Mouse (Mus musculus) spleen, adult 12 weeks (tissue): ENCODE results near the gene Chil1.

Experiments used
- DNase-seq: peaks from one replicate; pipeline ENCODE4 v3.0.0; 2022; ENCODE audit warnings: low spot score

Gene Chil1

GRCm38 (mm10) chr1:134205296-134206018 is 23.5 kb downstream of the Chil1 start:
- no peak for DNase-seq

- DNase-seq = no peak
Observed at GRCm38 (mm10) chr1:134206085-134206484, 24.1 kb downstream of the Chil1 start.

- DNase-seq = no peak
Observed at GRCm38 (mm10) chr1:134210179-134210755, 28.3 kb downstream of the Chil1 start.

GRCm38 (mm10) chr1:134211043-134211442 is 29.1 kb downstream of the Chil1 start:
- no peak for DNase-seq

GRCm38 (mm10) chr1:134211631-134212030 is 29.7 kb downstream of the Chil1 start:
- DNase-seq = no peak

- DNase-seq = no peak
Observed at GRCm38 (mm10) chr1:134212351-134212750, 30.4 kb downstream of the Chil1 start.

GRCm38 (mm10) chr1:134213405-134213804 is 31.4 kb downstream of the Chil1 start:
- DNase-seq = no peak

GRCm38 (mm10) chr1:134215059-134215458 is 33.1 kb downstream of the Chil1 start:
- DNase-seq = no peak

- DNase-seq = no peak
Observed at GRCm38 (mm10) chr1:134215751-134216628, 34.0 kb downstream of the Chil1 start.

- DNase-seq = no peak
Observed at GRCm38 (mm10) chr1:134216629-134216971, 34.6 kb downstream of the Chil1 start.

- no peak for DNase-seq
Observed at GRCm38 (mm10) chr1:134217028-134217481, 35.1 kb downstream of the Chil1 start.

GRCm38 (mm10) chr1:134217942-134218341 is 36.0 kb downstream of the Chil1 start:
- no peak for DNase-seq

- no peak for DNase-seq
Observed at GRCm38 (mm10) chr1:134219608-134220007, 37.6 kb downstream of the Chil1 start.

- DNase-seq = no peak
Observed at GRCm38 (mm10) chr1:134221172-134221571, 39.2 kb downstream of the Chil1 start.

GRCm38 (mm10) chr1:134222122-134223055 is 40.4 kb downstream of the Chil1 start:
- DNase-seq = no peak

- DNase-seq = no peak
Observed at GRCm38 (mm10) chr1:134224649-134225227, 42.8 kb downstream of the Chil1 start.

GRCm38 (mm10) chr1:134225375-134225774 is 43.4 kb downstream of the Chil1 start:
- DNase-seq = no peak

GRCm38 (mm10) chr1:134226739-134227138 is 44.8 kb downstream of the Chil1 start:
- DNase-seq = no peak

GRCm38 (mm10) chr1:134229806-134230575 is 48.0 kb downstream of the Chil1 start:
- no peak for DNase-seq

- no peak for DNase-seq
Observed at GRCm38 (mm10) chr1:134230638-134231228, 48.8 kb downstream of the Chil1 start.
